Mouse (Mus musculus): ENCODE measurements around the gene Matn3.

Gene Matn3

GRCm38 (mm10) chr12:8947714-8948464 lies at the start of gene Matn3:
Gene Matn3 (plus strand): TSS chr12:8947929.
- peak; percentile 32 to 43 for DNase-seq

- no peak for DNase-seq
These were observed 48.6 kb upstream of the Matn3 start for GRCm38 (mm10) chr12:8898879-8899785.

- DNase-seq = no peak
These were observed 47.5 kb upstream of the Matn3 start for GRCm38 (mm10) chr12:8900107-8900698.

- no peak for DNase-seq
These were observed 46.6 kb upstream of the Matn3 start for GRCm38 (mm10) chr12:8900919-8901663.

GRCm38 (mm10) chr12:8901934-8902333 lies 45.8 kb upstream of the Matn3 start:
- DNase-seq = no peak

GRCm38 (mm10) chr12:8902479-8902878 lies 45.2 kb upstream of the Matn3 start:
- DNase-seq = no peak

- DNase-seq = no peak
These were observed 34.7 kb upstream of the Matn3 start for GRCm38 (mm10) chr12:8912860-8913685.

GRCm38 (mm10) chr12:8913701-8914340 lies 33.9 kb upstream of the Matn3 start:
- peak; percentile 21 to 34 for DNase-seq

GRCm38 (mm10) chr12:8916378-8916777 lies 31.4 kb upstream of the Matn3 start:
- peak; percentile 27 to 45 for DNase-seq

GRCm38 (mm10) chr12:8919231-8919630 lies 28.5 kb upstream of the Matn3 start:
- DNase-seq = no peak

GRCm38 (mm10) chr12:8920996-8921393 lies 26.7 kb upstream of the Matn3 start:
- DNase-seq = no peak

- peak; percentile 96 to 97 for DNase-seq
These were observed 26.0 kb upstream of the Matn3 start, which contains the start of gene Laptm4a for GRCm38 (mm10) chr12:8921394-8922368. Gene Laptm4a (plus strand): TSS chr12:8921664.

GRCm38 (mm10) chr12:8922369-8923124 lies 25.2 kb upstream of the Matn3 start:
- DNase-seq = no peak

- DNase-seq = peak in 1 of 2 experiments; percentile 20
These were observed 24.7 kb upstream of the Matn3 start for GRCm38 (mm10) chr12:8923125-8923410.

- DNase-seq = no peak
These were observed 24.1 kb upstream of the Matn3 start for GRCm38 (mm10) chr12:8923603-8924002.

- no peak for DNase-seq
These were observed 20.1 kb upstream of the Matn3 start for GRCm38 (mm10) chr12:8927652-8928051.

GRCm38 (mm10) chr12:8928766-8929165 lies 19.0 kb upstream of the Matn3 start:
- DNase-seq = no peak

GRCm38 (mm10) chr12:8931083-8931482 lies 16.6 kb upstream of the Matn3 start:
- DNase-seq = no peak

GRCm38 (mm10) chr12:8935349-8935748 lies 12.4 kb upstream of the Matn3 start:
- no peak for DNase-seq
